Mouse (Mus musculus) brain, embryonic 14.5 days (tissue): Measurements from ENCODE around the gene Cldnd2.

Source experiments
- CTCF ChIP-seq: fragments of 200-500 bp; IDR thresholded peaks from 2 replicates; pipeline ENCODE4 v1.5.1; 2012; ENCODE audit warnings: inconsistent platforms, mild to moderate bottlenecking, moderate library complexity, borderline replicate concordance; ENCODE audit not compliant: insufficient read depth, insufficient read length; ENCODE audit errors: extremely low read depth
- POLR2A ChIP-seq: fragments of 200-500 bp; IDR thresholded peaks from 2 replicates; pipeline ENCODE4 v1.6.1; 2012; ENCODE audit warnings: mild to moderate bottlenecking, inconsistent platforms, borderline replicate concordance; ENCODE audit not compliant: poor library complexity, insufficient read depth, insufficient read length, severe bottlenecking; ENCODE audit errors: extremely low read depth

- TF ChIP-seq CTCF (no peak), POLR2A (no peak)
Measured at GRCm38 (mm10) chr7:43448246-43448645, 7.7 kb downstream of the Cldnd2 start.
